Mouse (Mus musculus): ENCODE results near the gene Erbb2. TPM values are rescaled to one million over a fixed set of nuclear protein-coding genes. Genes with fewer than 3 reads are reported as not detected.

The Erbb2 gene
- polyA plus RNA-seq, 1 experiment from 2014 or later = 33.5 TPM

DNA sequence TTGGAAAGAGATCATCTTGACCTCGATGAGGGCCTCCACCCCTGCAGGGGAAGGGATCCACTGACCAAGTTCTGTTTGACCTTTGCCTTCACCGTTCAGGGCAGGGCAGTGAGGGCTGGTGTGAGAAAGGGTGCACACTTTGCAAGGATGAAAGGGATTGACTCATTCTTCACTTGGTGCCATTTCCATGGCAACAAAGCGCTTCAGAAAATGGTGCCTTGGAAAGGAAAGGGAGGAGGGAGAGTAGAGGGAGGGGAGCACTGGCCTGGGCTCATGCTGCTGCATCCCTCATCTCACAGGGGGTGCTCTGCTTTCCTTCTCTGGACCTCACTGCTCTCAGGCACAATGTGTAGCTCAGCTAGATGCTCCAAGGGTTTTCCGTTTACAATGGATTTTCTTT lies 60.4 kb downstream of the Erbb2 start:
- ATAC-seq (replicated peaks; ENCODE audit: low FRiP score, low TSS enrichment, low read depth) = no peak
- peaks cover 9% of the 10 kb centered on the region for H3K4me1 ChIP-seq (replicated peaks; ENCODE audit: control insufficient read depth, insufficient read depth, low read length)
- DNase-seq (ENCODE audit: low spot score) = no peak
- no peaks in the 10 kb centered on the region for H3K36me3 ChIP-seq (ENCODE audit: control insufficient read depth, insufficient read depth, low read length)
- no peak overlapping the region for H3K9ac ChIP-seq (ENCODE audit: low read length)
- H3K27ac ChIP-seq (ENCODE audit: low read depth) = no peak overlapping the region
- no peaks in the 10 kb centered on the region for H3K9me3 ChIP-seq (ENCODE audit: control insufficient read depth, low read length)
- H3K4me2 ChIP-seq (ENCODE audit: low read length) = no peak overlapping the region
- no peak overlapping the region for H3K4me3 ChIP-seq (ENCODE audit: low read depth, low read length)
- H3K27me3 ChIP-seq (replicated peaks; ENCODE audit: control insufficient read depth, insufficient read depth, low read length) = no peaks in the 10 kb centered on the region
- WGBS = 58% methylated on average over 4 of the region's 4 CpGs

DNA sequence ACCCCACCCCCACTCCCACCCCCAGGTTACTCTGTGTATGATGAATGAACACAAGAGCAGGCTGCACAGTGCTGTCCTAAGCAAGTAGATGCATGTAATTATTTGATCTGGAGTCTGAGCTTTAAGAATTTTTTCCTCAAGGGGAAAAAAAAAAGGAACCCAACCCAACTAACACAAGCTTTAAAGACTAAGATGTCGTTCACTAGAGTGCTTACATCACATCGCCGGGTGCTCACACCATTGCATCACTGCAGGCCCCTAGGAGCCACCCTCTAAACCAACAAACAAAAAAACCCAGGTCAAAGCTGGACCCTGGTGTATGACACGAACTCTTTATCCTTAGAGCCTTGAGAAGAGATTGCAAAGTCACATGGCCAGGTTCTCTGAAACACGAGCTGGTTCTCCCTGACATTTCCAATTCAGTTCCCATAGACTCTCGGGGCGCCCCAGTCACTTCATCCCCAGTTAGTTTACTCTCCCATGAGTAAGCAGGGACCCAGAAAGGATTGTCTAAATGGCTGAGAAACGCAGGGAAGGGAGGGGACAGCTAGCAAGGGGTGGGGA lies 61.7 kb downstream of the Erbb2 start:
- H3K27me3 ChIP-seq (replicated peaks; ENCODE audit: control insufficient read depth, insufficient read depth, low read length) = no peaks in the 10 kb centered on the region
- H3K36me3 ChIP-seq (ENCODE audit: control insufficient read depth, insufficient read depth, low read length) = no peaks in the 10 kb centered on the region
- peaks cover 9% of the 10 kb centered on the region for H3K4me1 ChIP-seq (replicated peaks; ENCODE audit: control insufficient read depth, insufficient read depth, low read length)
- 58% methylated on average over 8 of the region's 8 CpGs for WGBS
- ATAC-seq (replicated peaks; ENCODE audit: low FRiP score, low TSS enrichment, low read depth) (no peak), DNase-seq (ENCODE audit: low spot score) (no peak)
- no peak overlapping the region for H3K9ac ChIP-seq (ENCODE audit: low read length)
- H3K27ac ChIP-seq (ENCODE audit: low read depth) = no peak overlapping the region
- H3K4me3 ChIP-seq (ENCODE audit: low read depth, low read length) = no peak overlapping the region
- H3K9me3 ChIP-seq (ENCODE audit: control insufficient read depth, low read length) = no peaks in the 10 kb centered on the region
- no peak overlapping the region for H3K4me2 ChIP-seq (ENCODE audit: low read length)

DNA sequence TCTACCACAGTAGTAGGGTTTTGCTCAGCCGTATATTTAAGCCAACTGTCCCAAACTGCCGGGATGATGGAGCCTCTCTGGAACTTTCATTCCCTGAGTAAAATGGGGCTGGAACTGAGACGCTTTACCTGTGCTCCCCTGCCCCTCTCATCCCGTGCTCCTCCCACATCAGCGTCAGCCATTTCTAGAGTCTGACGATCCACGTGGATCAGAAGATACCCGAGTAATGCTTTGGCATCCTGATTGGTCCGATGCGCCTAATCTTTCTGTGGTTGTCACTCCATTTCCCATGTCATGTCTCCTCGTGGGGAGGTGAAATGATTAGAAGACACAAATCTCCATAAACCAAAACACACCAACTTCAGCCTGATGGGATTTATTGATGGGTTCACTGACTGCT lies 62.7 kb downstream of the Erbb2 start:
- WGBS = 85% methylated on average over 11 of the region's 11 CpGs
- Histone ChIP-seq H3K27ac (ENCODE audit: low read depth) (no peak overlapping the region), H3K27me3 (replicated peaks; ENCODE audit: control insufficient read depth, insufficient read depth, low read length) (no peaks in the 10 kb centered on the region), H3K9me3 (ENCODE audit: control insufficient read depth, low read length) (no peaks in the 10 kb centered on the region), H3K4me1 (replicated peaks; ENCODE audit: control insufficient read depth, insufficient read depth, low read length) (peaks cover 9% of the 10 kb centered on the region), H3K4me2 (ENCODE audit: low read length) (no peak overlapping the region), H3K36me3 (ENCODE audit: control insufficient read depth, insufficient read depth, low read length) (no peaks in the 10 kb centered on the region), H3K9ac (ENCODE audit: low read length) (no peak overlapping the region), H3K4me3 (ENCODE audit: low read depth, low read length) (no peak overlapping the region)
- DNase-seq (ENCODE audit: low spot score) (no peak), ATAC-seq (replicated peaks; ENCODE audit: low FRiP score, low TSS enrichment, low read depth) (no peak)

DNA sequence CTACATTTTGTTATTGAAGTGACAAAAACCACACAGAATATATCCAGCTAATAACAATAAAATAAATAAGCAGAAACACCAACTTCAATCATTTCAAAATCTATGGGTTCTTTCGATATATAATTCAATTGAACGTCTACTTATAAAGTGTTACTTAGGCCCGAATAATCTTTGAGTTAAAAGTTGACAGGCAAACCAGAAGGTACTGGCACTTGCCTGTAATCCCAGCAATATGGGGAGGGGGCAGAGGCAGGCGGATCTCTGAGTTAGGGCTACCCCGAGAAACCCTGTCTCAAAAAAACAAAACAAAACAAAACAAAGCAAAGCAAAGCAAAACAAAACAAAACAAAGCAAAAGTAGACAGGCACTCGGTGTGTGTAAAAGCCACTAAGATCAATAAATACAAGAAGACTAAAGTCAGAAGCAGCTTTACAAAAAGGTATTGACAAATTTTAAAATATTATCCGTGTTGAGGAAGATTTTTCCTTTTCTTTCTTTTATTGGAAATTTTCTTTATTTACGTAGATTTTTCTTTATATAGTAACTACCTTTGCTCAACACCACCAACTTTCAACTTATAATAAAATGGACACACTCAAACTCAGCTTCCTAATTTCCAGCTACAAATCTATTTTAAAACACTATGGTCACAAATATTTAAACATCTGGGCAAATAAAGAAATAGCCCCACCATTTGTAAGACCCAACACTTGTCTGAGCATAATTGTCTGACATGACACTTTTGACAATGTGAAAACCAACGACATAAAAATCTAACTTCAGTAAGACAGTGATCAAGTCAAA lies 63.6 kb downstream of the Erbb2 start:
- no peaks in the 10 kb centered on the region for H3K27me3 ChIP-seq (replicated peaks; ENCODE audit: control insufficient read depth, insufficient read depth, low read length)
- 88% methylated on average over 9 of the region's 9 CpGs for WGBS
- H3K4me3 ChIP-seq (ENCODE audit: low read depth, low read length) = no peak overlapping the region
- H3K9ac ChIP-seq (ENCODE audit: low read length) = no peak overlapping the region
- peaks cover 8% of the 10 kb centered on the region; the same call in 1 of the 2 replicates for H3K4me1 ChIP-seq (replicated peaks; ENCODE audit: control insufficient read depth, insufficient read depth, low read length)
- H3K9me3 ChIP-seq (ENCODE audit: control insufficient read depth, low read length) = no peaks in the 10 kb centered on the region
- DNase-seq (ENCODE audit: low spot score) (no peak), ATAC-seq (replicated peaks; ENCODE audit: low FRiP score, low TSS enrichment, low read depth) (no peak)
- H3K27ac ChIP-seq (ENCODE audit: low read depth) = no peak overlapping the region
- no peaks in the 10 kb centered on the region for H3K36me3 ChIP-seq (ENCODE audit: control insufficient read depth, insufficient read depth, low read length)
- H3K4me2 ChIP-seq (ENCODE audit: low read length) = no peak overlapping the region

DNA sequence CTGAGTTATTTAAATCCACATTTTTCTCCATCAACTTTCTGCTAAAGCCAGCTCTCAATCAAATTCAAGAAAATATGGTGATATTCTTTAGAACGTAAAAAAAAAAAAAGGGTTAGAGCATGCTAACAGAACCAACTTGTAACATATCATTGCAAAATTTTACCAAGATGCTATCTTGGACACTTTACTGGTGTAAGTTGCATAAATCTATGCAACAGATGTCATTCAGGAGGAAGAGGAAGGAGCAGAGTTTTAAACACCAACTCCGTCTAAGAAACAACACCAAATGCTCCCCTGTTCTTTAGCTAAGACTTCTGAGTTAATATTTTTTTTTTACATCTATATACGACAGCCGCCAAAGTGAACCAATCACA lies 64.2 kb downstream of the Erbb2 start:
- H3K4me1 ChIP-seq (replicated peaks; ENCODE audit: control insufficient read depth, insufficient read depth, low read length) = peaks cover 5% of the 10 kb centered on the region; the same call in 1 of the 2 replicates
- H3K9me3 ChIP-seq (ENCODE audit: control insufficient read depth, low read length) = no peaks in the 10 kb centered on the region
- no peaks in the 10 kb centered on the region for H3K27me3 ChIP-seq (replicated peaks; ENCODE audit: control insufficient read depth, insufficient read depth, low read length)
- DNase-seq (ENCODE audit: low spot score) = no peak
- H3K36me3 ChIP-seq (ENCODE audit: control insufficient read depth, insufficient read depth, low read length) = no peaks in the 10 kb centered on the region
- no peak overlapping the region for H3K9ac ChIP-seq (ENCODE audit: low read length)
- H3K4me3 ChIP-seq (ENCODE audit: low read depth, low read length) = no peak overlapping the region
- WGBS = 49% methylated on average over 4 of the region's 4 CpGs
- no peak for ATAC-seq (replicated peaks; ENCODE audit: low FRiP score, low TSS enrichment, low read depth)
- no peak overlapping the region for H3K27ac ChIP-seq (ENCODE audit: low read depth)
- H3K4me2 ChIP-seq (ENCODE audit: low read length) = no peak overlapping the region

DNA sequence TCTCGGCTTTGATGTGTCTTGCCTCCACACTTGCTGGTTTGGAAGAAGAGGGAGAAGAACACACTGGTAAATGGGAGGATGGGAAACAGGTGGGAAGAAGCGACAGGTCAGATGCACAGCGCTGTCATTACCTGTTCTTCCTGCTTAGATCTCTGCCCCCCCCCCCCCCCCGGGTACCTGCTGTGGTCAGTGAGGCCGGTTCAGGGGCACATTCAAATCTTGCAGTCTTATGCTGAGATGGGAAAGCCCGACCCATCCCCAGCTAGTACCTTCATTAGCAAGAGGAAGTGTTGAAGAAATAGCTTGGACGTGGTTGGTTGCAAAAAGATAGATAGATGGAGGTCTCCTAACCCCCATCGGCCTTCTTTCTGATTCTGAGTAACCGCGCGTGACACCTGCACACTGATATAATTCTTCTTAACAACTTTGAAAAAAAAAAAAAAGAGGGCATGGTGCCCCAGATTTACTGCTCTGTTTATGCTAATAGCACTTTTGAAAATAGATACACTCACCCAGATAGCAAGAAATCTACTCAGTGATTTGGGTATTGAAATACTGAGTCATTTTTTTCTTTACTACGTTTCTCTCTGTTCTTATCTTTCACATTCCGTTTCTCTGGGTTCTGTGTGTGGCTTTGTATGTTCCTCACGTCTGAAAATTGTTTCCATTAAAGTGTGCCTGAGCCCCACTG lies 64.9 kb downstream of the Erbb2 start:
- DNase-seq (ENCODE audit: low spot score) (no peak), ATAC-seq (replicated peaks; ENCODE audit: low FRiP score, low TSS enrichment, low read depth) (no peak)
- Histone ChIP-seq H3K27ac (ENCODE audit: low read depth) (no peak overlapping the region), H3K4me1 (replicated peaks; ENCODE audit: control insufficient read depth, insufficient read depth, low read length) (peaks cover 3% of the 10 kb centered on the region; the same call in 1 of the 2 replicates), H3K4me2 (ENCODE audit: low read length) (no peak overlapping the region), H3K9me3 (ENCODE audit: control insufficient read depth, low read length) (no peaks in the 10 kb centered on the region), H3K9ac (ENCODE audit: low read length) (no peak overlapping the region), H3K27me3 (replicated peaks; ENCODE audit: control insufficient read depth, insufficient read depth, low read length) (no peaks in the 10 kb centered on the region), H3K36me3 (ENCODE audit: control insufficient read depth, insufficient read depth, low read length) (no peaks in the 10 kb centered on the region), H3K4me3 (ENCODE audit: low read depth, low read length) (no peak overlapping the region)
- 63% methylated on average over 14 of the region's 14 CpGs for WGBS

DNA sequence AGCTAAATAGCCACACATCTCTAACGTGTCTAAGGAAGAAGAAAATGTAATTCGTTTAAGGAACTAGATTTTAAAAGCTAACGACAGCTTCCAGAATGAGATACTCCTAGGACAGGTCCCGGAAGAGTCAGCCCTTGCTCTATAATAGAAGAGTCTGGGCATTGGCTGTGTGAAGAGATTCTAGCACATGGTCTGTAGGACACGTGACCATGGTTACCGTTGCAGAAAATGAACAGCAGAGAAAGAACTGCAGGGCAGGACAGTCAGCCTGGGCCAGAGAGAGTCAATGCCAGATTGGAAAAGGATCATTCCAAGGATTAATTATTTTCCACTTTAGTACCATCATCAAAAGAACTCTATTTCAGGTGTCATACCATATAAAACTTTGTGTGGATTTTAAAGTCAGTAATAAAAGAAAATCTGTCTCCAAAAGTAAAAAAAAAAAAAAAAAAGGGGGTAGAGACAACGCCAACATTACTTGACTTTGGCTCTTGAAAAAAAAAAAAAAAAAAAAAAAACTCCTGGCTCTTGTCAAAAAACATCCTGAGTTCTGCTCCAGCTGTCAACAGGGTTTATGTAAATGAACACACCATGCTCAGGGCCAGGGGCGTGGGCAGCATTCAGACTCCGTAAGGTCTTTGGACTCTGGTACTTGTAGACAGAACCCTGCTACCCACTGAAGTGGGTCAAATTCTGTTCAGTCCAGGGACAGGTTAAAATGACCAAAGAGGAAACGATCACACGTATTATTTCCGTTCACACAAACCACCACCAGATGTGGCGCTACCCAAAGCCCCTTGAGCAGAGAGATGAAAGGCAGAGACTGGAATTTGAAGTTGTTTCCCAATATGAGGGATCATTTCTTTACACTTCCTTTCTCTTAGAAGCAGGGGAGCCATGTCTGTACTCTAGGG lies 67.0 kb downstream of the Erbb2 start:
- Histone ChIP-seq H3K9ac (ENCODE audit: low read length) (no peak overlapping the region), H3K36me3 (ENCODE audit: control insufficient read depth, insufficient read depth, low read length) (no peaks in the 10 kb centered on the region), H3K4me2 (ENCODE audit: low read length) (no peak overlapping the region), H3K9me3 (ENCODE audit: control insufficient read depth, low read length) (no peaks in the 10 kb centered on the region), H3K4me3 (ENCODE audit: low read depth, low read length) (no peak overlapping the region), H3K27me3 (replicated peaks; ENCODE audit: control insufficient read depth, insufficient read depth, low read length) (no peaks in the 10 kb centered on the region), H3K27ac (ENCODE audit: low read depth) (no peak overlapping the region), H3K4me1 (replicated peaks; ENCODE audit: control insufficient read depth, insufficient read depth, low read length) (no peaks in the 10 kb centered on the region)
- no peak for ATAC-seq (replicated peaks; ENCODE audit: low FRiP score, low TSS enrichment, low read depth)
- no peak for DNase-seq (ENCODE audit: low spot score)
- 70% methylated on average over 13 of the region's 13 CpGs for WGBS

DNA sequence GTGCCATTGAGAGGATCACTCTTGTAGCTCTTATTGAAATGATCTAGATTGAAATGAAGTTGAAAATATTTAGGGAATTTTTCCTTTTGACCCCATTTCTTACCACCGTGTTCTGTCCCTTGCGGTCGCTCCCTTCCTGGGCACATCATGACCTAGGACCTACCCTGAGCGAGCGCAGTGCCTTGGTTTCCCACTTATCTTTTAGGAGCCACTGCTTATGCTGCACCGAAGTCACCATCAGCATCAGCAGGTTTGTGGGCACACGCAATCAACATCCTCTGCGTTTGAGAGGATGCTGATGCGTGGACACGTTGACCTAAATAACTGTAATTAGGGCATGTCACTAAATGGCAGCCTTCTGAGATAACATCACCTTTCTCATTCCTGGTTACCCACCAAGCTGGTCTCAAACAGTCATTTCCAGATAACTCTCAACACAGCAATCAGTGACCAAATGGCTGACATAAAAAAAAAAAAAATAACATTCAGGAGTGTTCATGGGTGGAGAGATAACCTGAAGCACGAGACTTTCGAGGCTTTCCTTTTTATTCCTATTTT lies 67.7 kb downstream of the Erbb2 start:
- Histone ChIP-seq H3K4me1 (replicated peaks; ENCODE audit: control insufficient read depth, insufficient read depth, low read length) (no peaks in the 10 kb centered on the region), H3K27me3 (replicated peaks; ENCODE audit: control insufficient read depth, insufficient read depth, low read length) (no peaks in the 10 kb centered on the region), H3K36me3 (ENCODE audit: control insufficient read depth, insufficient read depth, low read length) (no peaks in the 10 kb centered on the region), H3K9me3 (ENCODE audit: control insufficient read depth, low read length) (no peaks in the 10 kb centered on the region), H3K4me2 (ENCODE audit: low read length) (no peak overlapping the region), H3K9ac (ENCODE audit: low read length) (no peak overlapping the region), H3K27ac (ENCODE audit: low read depth) (no peak overlapping the region), H3K4me3 (ENCODE audit: low read depth, low read length) (no peak overlapping the region)
- ATAC-seq (replicated peaks; ENCODE audit: low FRiP score, low TSS enrichment, low read depth) = no peak
- WGBS = 88% methylated on average over 12 of the region's 12 CpGs
- no peak for DNase-seq (ENCODE audit: low spot score)

All from intestine, embryonic 14.5 days (tissue).